Mouse (Mus musculus) cerebellum, adult (tissue): ENCODE results near the gene Olfr652.

Source experiments
- ATAC-seq: cut with Nextera tagmentation; 2 replicates; pipeline ENCODE4 v1.9.2; 2017; ENCODE audit warnings: mild to moderate bottlenecking, moderate library complexity, mixed read lengths; ENCODE audit not compliant: insufficient number of reproducible peaks, low FRiP score, low TSS enrichment

The Olfr652 gene

DNA sequence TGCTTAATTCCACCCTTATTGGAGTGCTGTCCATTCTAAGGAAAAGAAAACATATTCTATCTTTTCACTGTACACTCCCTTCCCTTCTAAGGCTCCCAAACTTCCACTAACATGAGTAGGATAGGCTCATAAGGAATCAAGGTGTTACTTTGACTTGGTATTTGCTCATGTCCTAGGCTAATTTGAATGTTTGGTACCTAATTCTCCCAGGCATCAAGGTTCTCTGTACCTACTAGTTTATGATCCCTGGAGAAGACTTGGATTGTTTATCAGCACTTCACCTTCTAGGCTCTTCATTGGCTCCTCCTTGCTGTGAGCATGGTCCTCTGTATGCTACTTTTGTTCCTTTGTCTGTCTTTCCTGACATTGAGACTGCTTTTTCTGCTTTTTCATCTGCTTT, at the start of gene Olfr652:
Olfr652 (plus strand) TSS at position 301 of the 400 bp plus-strand sequence.
- ATAC-seq: no peak

DNA sequence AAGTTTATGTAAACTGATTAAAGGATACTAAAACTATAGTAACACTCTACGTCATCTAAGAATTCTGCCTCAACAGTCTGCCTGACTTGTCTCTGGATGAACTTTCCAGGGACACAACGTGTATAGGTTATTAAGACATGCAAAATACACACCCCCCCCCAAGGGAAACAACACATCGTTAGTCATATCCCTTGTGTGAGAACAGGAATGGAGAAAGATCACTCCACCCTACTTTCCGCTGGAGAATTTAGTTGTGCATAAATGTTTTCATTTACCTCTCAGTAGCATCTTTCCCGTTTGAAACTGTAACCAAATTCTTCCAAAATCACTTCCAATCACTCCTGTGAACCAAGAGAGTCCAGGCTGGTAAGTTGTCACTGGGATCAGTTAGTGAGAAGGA, 10.9 kb upstream of the Olfr652 start, which contains the start of gene Olfr651:
Olfr651 (plus strand) TSS at position 301 of the 400 bp plus-strand sequence.
- no peak for ATAC-seq

GRCm38 (mm10) chr7:104552700-104553099, 8.0 kb upstream of the Olfr652 start:
- ATAC-seq: no peak

GRCm38 (mm10) chr7:104577014-104577413, 16.3 kb downstream of the Olfr652 start, which contains the start of gene Olfr653:
Olfr653 (plus strand) TSS chr7:104577314.
- no peak for ATAC-seq

GRCm38 (mm10) chr7:104580846-104581245, 20.1 kb downstream of the Olfr652 start:
- no peak for ATAC-seq

DNA sequence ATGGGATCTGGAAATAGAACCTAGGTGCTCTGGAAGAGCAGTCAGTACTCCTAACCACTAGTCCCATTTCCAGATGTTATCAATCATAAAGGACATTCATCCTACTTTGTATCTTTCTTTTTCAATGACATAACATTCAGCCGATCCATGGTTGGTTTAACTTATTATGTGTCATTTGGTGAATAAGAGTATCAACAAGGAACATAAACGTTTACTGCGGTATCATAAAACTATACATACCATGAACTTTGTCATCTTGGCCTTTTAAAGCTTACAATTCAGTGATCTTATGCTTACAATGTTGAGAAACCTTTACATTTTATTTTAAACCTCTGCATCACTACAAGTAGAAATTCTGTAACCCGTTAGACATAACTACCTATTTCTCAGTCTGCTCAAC, 20.7 kb downstream of the Olfr652 start:
- ATAC-seq: no peak

GRCm38 (mm10) chr7:104586725-104587124, 26.0 kb downstream of the Olfr652 start, which contains the start of gene Olfr654:
Olfr654 (plus strand) TSS chr7:104587025.
- ATAC-seq: no peak

GRCm38 (mm10) chr7:104588274-104588673, 27.6 kb downstream of the Olfr652 start:
- ATAC-seq: no peak

DNA sequence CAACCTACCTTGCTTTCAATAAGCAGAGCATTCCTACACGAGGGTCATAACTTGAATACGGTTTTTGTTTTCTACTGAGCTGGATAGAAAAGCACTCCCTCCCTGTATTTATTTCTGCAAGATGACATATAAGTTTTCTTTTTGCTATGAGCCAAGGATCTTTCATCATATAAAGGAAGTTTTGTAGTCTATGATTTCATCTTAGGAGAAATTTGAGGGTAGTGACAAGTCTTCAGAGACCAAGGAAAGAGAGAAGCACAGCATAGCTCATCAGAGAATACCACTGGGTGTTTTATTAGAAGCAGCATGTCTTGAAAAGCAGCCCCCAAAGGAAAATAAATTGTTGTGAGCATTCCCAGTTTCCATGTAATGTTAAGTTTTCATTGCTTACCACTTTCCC, 41.0 kb downstream of the Olfr652 start, which contains the start of gene Olfr655:
Olfr655 (minus strand) TSS at position 101 of the 400 bp plus-strand sequence.
- no peak for ATAC-seq

DNA sequence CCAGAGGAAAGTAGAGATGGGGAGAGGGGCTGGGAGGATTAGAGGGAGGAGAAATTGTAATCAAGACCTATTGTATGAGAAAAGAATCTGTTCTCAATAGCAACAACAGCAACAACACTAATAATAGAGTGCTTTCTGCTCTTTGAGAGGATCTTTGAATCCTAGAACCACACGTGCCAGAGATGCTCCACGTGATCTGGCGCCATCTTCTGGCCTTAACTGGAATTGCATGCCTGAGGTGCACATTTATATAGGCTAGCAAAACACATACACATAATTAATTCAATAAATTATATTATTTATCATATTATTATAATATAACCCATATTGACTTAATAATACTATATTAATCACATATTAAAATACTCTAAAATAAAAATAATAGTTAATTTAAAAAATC, 42.5 kb downstream of the Olfr652 start:
- ATAC-seq: no peak

- ATAC-seq: no peak
These were observed 44.0 kb downstream of the Olfr652 start for GRCm38 (mm10) chr7:104604727-104605126.

DNA sequence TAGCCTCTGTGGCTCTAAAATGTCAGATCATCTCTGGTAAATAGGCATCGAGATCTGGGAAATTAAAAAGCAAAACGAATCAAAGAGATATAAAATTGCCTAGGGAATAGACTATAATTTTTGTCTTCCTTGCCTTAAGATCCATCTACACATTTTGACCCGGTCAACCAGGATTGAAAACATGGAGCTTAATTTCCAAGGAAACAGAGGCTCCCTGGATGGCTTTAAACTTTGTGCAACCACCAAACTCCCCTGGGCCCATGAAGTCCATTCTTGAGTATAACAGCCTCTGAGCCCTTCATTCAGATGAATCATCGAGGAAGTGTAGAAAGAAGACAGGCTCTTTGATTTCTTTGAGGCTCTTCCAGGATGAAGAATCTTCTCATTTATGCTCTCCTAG, 53.0 kb downstream of the Olfr652 start, which contains the start of gene Olfr656:
Olfr656 (plus strand) TSS at position 301 of the 400 bp plus-strand sequence.
- ATAC-seq: no peak
